Mouse (Mus musculus): Measurements from ENCODE around the gene Sipa1l2. TPM values are rescaled to one million over a fixed set of nuclear protein-coding genes. Genes with fewer than 3 reads are reported as not detected.

Sipa1l2 gene
- polyA plus RNA-seq, 1 experiment = 19.6 TPM

- no peak overlapping the region for H3K27ac ChIP-seq (ENCODE audit: control insufficient read depth, insufficient read depth, low read depth, low read length)
Measured at GRCm38 (mm10) chr8:125600033-125600686, 30.6 kb upstream of the Sipa1l2 start.

GRCm38 (mm10) chr8:125595571-125596508, 26.2 kb upstream of the Sipa1l2 start:
- Histone ChIP-seq H3K36me3 (ENCODE audit: control insufficient read depth, insufficient read depth, low read length) (no peaks in the 10 kb centered on the region), H3K4me1 (ENCODE audit: control insufficient read depth, insufficient read depth, low read length) (no peaks in the 10 kb centered on the region; the same call in 1 of the 2 replicates), H3K4me3 (ENCODE audit: control insufficient read depth, low read depth, low read length) (no peak overlapping the region), H3K27me3 (ENCODE audit: control insufficient read depth, insufficient read depth, low read length) (no peaks in the 10 kb centered on the region), H3K27ac (ENCODE audit: control insufficient read depth, insufficient read depth, low read depth, low read length) (no peak overlapping the region)
- TF ChIP-seq POLR2A (IDR thresholded peaks at IDR 0.05; ENCODE audit: control insufficient read depth, low read depth, low read length) (no peak), CTCF (IDR thresholded peaks at IDR 0.05; ENCODE audit: control insufficient read depth, insufficient read depth, insufficient replicate concordance, low read depth, low read length) (no peak)

More at GRCm38 (mm10) chr8:125600033-125600686, 30.6 kb upstream of the Sipa1l2 start:
- TF ChIP-seq POLR2A (IDR thresholded peaks at IDR 0.05; ENCODE audit: control insufficient read depth, low read depth, low read length) = no peak
- TF ChIP-seq CTCF (IDR thresholded peaks at IDR 0.05; ENCODE audit: control insufficient read depth, insufficient read depth, insufficient replicate concordance, low read depth, low read length) = no peak
- Histone ChIP-seq H3K36me3 (ENCODE audit: control insufficient read depth, insufficient read depth, low read length) (no peaks in the 10 kb centered on the region), H3K27me3 (ENCODE audit: control insufficient read depth, insufficient read depth, low read length) (no peaks in the 10 kb centered on the region), H3K4me3 (ENCODE audit: control insufficient read depth, low read depth, low read length) (no peak overlapping the region), H3K4me1 (ENCODE audit: control insufficient read depth, insufficient read depth, low read length) (peaks cover 11% of the 10 kb centered on the region)

DNA sequence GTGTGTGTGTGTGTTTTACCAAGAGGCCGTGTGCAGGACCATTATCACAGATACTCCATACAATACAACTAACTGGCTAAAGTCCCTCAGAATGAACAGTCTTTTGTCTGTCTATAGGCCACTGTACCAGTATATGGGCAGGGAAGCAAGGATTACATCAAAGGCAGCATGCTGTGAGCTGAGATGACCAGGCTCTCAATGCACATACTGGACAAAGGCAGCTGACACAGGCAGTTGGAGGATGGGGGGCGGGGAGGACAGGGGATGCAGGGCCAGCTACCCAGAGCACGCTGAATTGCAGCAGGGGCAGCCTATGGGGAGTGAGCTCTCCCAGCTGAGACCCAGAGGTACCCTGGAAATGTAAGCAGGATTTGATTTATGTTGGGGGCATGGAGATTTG, 20.8 kb upstream of the Sipa1l2 start:
- Histone ChIP-seq H3K27me3 (ENCODE audit: control insufficient read depth, insufficient read depth, low read length) (no peaks in the 10 kb centered on the region), H3K36me3 (ENCODE audit: control insufficient read depth, insufficient read depth, low read length) (no peaks in the 10 kb centered on the region), H3K4me1 (ENCODE audit: control insufficient read depth, insufficient read depth, low read length) (no peaks in the 10 kb centered on the region; the same call in 1 of the 2 replicates), H3K27ac (ENCODE audit: control insufficient read depth, insufficient read depth, low read depth, low read length) (no peak overlapping the region), H3K4me3 (ENCODE audit: control insufficient read depth, low read depth, low read length) (no peak overlapping the region)
- TF ChIP-seq CTCF (IDR thresholded peaks at IDR 0.05; ENCODE audit: control insufficient read depth, insufficient read depth, insufficient replicate concordance, low read depth, low read length) = no peak
- TF ChIP-seq POLR2A (IDR thresholded peaks at IDR 0.05; ENCODE audit: control insufficient read depth, low read depth, low read length) = no peak

DNA sequence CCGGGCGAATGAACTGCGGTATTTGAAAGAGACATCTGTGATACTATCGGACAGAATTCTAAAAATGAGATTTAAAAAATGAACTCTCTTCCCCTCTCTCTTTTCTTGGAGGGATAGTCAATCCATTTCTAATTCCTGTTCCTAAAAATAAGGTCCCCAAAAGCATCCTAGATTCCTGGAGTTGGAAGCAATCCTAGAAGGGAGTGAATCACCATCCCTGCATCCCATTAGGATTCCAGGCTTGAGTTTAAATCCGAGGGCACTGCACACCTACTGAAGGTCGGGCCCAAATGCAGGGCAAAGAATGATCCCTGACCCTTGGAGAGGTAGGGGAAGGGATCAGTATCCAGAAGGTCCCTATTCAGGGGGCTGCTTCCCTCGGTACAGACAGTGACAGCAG, 17.0 kb upstream of the Sipa1l2 start:
- no peak for TF ChIP-seq POLR2A (IDR thresholded peaks at IDR 0.05; ENCODE audit: control insufficient read depth, low read depth, low read length)
- H3K4me1 ChIP-seq (ENCODE audit: control insufficient read depth, insufficient read depth, low read length) = no peaks in the 10 kb centered on the region; the same call in 1 of the 2 replicates
- H3K36me3 ChIP-seq (ENCODE audit: control insufficient read depth, insufficient read depth, low read length) = no peaks in the 10 kb centered on the region
- H3K27me3 ChIP-seq (ENCODE audit: control insufficient read depth, insufficient read depth, low read length) = no peaks in the 10 kb centered on the region
- H3K4me3 ChIP-seq (ENCODE audit: control insufficient read depth, low read depth, low read length) = peak overlapping the region; percentile 32
- no peak overlapping the region for H3K27ac ChIP-seq (ENCODE audit: control insufficient read depth, insufficient read depth, low read depth, low read length)

- Histone ChIP-seq H3K4me1 (ENCODE audit: control insufficient read depth, insufficient read depth, low read length) (no peaks in the 10 kb centered on the region; the same call in 1 of the 2 replicates), H3K36me3 (ENCODE audit: control insufficient read depth, insufficient read depth, low read length) (no peaks in the 10 kb centered on the region), H3K27ac (ENCODE audit: control insufficient read depth, insufficient read depth, low read depth, low read length) (no peak overlapping the region; the same call in 1 of the 2 replicates), H3K27me3 (ENCODE audit: control insufficient read depth, insufficient read depth, low read length) (no peaks in the 10 kb centered on the region), H3K4me3 (ENCODE audit: control insufficient read depth, low read depth, low read length) (peak overlapping the region; percentile 88)
- TF ChIP-seq POLR2A (IDR thresholded peaks at IDR 0.05; ENCODE audit: control insufficient read depth, low read depth, low read length) (peak; percentile 55; the same call in 1 of the 2 replicates), CTCF (IDR thresholded peaks at IDR 0.05; ENCODE audit: control insufficient read depth, insufficient read depth, insufficient replicate concordance, low read depth, low read length) (no peak)
Measured at GRCm38 (mm10) chr8:125584276-125584675, 14.7 kb upstream of the Sipa1l2 start.

- TF ChIP-seq CTCF (IDR thresholded peaks at IDR 0.05; ENCODE audit: control insufficient read depth, insufficient read depth, insufficient replicate concordance, low read depth, low read length) (no peak), POLR2A (IDR thresholded peaks at IDR 0.05; ENCODE audit: control insufficient read depth, low read depth, low read length) (no peak)
- no peaks in the 10 kb centered on the region for H3K36me3 ChIP-seq (ENCODE audit: control insufficient read depth, insufficient read depth, low read length)
- no peaks in the 10 kb centered on the region for H3K4me1 ChIP-seq (ENCODE audit: control insufficient read depth, insufficient read depth, low read length)
- H3K27me3 ChIP-seq (ENCODE audit: control insufficient read depth, insufficient read depth, low read length) = no peaks in the 10 kb centered on the region
- no peak overlapping the region for H3K27ac ChIP-seq (ENCODE audit: control insufficient read depth, insufficient read depth, low read depth, low read length)
- no peak overlapping the region for H3K4me3 ChIP-seq (ENCODE audit: control insufficient read depth, low read depth, low read length)
Measured at GRCm38 (mm10) chr8:125580426-125580825, 10.8 kb upstream of the Sipa1l2 start.

DNA sequence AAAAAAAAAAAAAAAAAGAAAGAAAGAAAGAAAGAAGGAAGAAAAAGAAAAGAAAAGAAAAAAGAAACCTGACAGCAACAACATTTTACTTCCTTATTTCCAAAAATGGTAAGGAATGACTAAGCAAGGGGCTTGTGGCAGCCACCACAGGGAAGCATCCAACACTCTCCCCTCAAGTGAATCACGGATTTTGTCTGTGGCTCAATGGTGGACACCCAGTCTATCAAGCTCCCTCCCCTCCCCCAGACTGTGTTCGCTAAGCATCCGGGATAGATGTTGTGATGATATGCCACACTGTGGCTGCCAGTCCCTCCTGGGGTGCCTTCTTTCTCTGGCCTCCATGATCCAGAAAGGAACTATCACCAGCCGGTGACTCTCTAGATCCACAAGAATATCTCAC, 6.5 kb upstream of the Sipa1l2 start:
- TF ChIP-seq CTCF (IDR thresholded peaks at IDR 0.05; ENCODE audit: control insufficient read depth, insufficient read depth, insufficient replicate concordance, low read depth, low read length) (no peak), POLR2A (IDR thresholded peaks at IDR 0.05; ENCODE audit: control insufficient read depth, low read depth, low read length) (no peak)
- Histone ChIP-seq H3K4me1 (ENCODE audit: control insufficient read depth, insufficient read depth, low read length) (peaks cover under 1% of the 10 kb centered on the region; the same call in 1 of the 2 replicates), H3K27me3 (ENCODE audit: control insufficient read depth, insufficient read depth, low read length) (no peaks in the 10 kb centered on the region), H3K27ac (ENCODE audit: control insufficient read depth, insufficient read depth, low read depth, low read length) (no peak overlapping the region), H3K36me3 (ENCODE audit: control insufficient read depth, insufficient read depth, low read length) (no peaks in the 10 kb centered on the region), H3K4me3 (ENCODE audit: control insufficient read depth, low read depth, low read length) (no peak overlapping the region)
